Mouse (Mus musculus) hindbrain, embryonic 16.5 days (tissue): ENCODE measurements at regions not wholly inside any gene's neighbourhood (a gene's known extent, or its start where the extent isn't known, plus 50 kb on each side); places are given as distances from the start of the nearest gene placed in this dataset.
"Not testable (repeated sequence)": the region's sequence is repeated elsewhere in the genome, so short reads cannot be mapped to it uniquely, and the experiment has no call there.

Experiments
- ATAC-seq: fragments of 200-750 bp; cut with Nextera tagmentation; 2 replicates; pipeline ENCODE4 v1.8.0; 2017; ENCODE audit warnings: moderate TSS enrichment, moderate library complexity
- H3K27ac ChIP-seq: fragments of 300-500 bp; sonication (generic); 2 replicates; pipeline ENCODE4 v1.5.1; 2014; ENCODE audit warnings: low read depth, mild to moderate bottlenecking, control low read depth, low read length, moderate library complexity
- H3K27me3 ChIP-seq: fragments of 300-500 bp; sonication (generic); replicated peaks from 2 replicates; pipeline ENCODE4 v1.6.1; 2014; ENCODE audit warnings: low read length; ENCODE audit not compliant: control insufficient read depth, insufficient read depth
- H3K36me3 ChIP-seq: fragments of 300-500 bp; sonication (generic); 2 replicates; pipeline ENCODE4 v1.6.1; 2014; ENCODE audit warnings: mild to moderate bottlenecking, low read length, moderate library complexity, mixed read lengths; ENCODE audit not compliant: control insufficient read depth, insufficient read depth
- H3K4me1 ChIP-seq: fragments of 300-500 bp; sonication (generic); 2 replicates; pipeline ENCODE4 v1.6.1; 2014; ENCODE audit warnings: low read depth, low read length; ENCODE audit not compliant: control insufficient read depth, insufficient read depth
- H3K4me2 ChIP-seq: fragments of 300-500 bp; sonication (generic); 2 replicates; pipeline ENCODE4 v1.6.1; 2014; ENCODE audit warnings: mild to moderate bottlenecking, low read length, control low read depth, moderate library complexity
- H3K4me3 ChIP-seq: fragments of 300-500 bp; sonication (generic); 2 replicates; pipeline ENCODE4 v1.5.1; 2014; ENCODE audit warnings: mild to moderate bottlenecking, low read length, control low read depth, moderate library complexity
- H3K9ac ChIP-seq: fragments of 300-500 bp; sonication (generic); 2 replicates; pipeline ENCODE4 v1.6.1; 2014; ENCODE audit warnings: low read depth, mild to moderate bottlenecking, control low read depth, low read length, moderate library complexity
- H3K9me3 ChIP-seq: fragments of 300-500 bp; sonication (generic); 2 replicates; pipeline ENCODE4 v1.6.1; 2014; ENCODE audit warnings: mild to moderate bottlenecking, low read length, moderate library complexity; ENCODE audit not compliant: control insufficient read depth
- WGBS: fragments of 180-500 bp; shearing (Covaris S2); extraction: QIAGEN DNeasy Blood & Tissue Kit; methylation state at CpG from one replicate; pipeline ENCODE4 v1.1.7; 2014; 5-methylcytosine and 5-hydroxymethylcytosine counted together

- ATAC-seq = no peak
- 92% methylated on average over 1 of the region's 1 CpGs for WGBS
These were observed 733.1 kb downstream of the Rab28 start for GRCm38 (mm10) chr5:40974892-40975291.

GRCm38 (mm10) chr5:40952901-40953595 is 754.9 kb downstream of the Rab28 start:
- no peak overlapping the region for H3K4me3 ChIP-seq
- no peaks in the 10 kb centered on the region for H3K4me1 ChIP-seq
- no peaks in the 10 kb centered on the region for H3K36me3 ChIP-seq
- H3K4me2 ChIP-seq = no peak overlapping the region
- no peak overlapping the region for H3K27ac ChIP-seq
- ATAC-seq = peak; percentile 97
- no peaks in the 10 kb centered on the region for H3K9me3 ChIP-seq
- no peak overlapping the region for H3K9ac ChIP-seq
- 2% methylated on average over 4 of the region's 4 CpGs for WGBS
- H3K27me3 ChIP-seq = no peaks in the 10 kb centered on the region

More at GRCm38 (mm10) chr5:40974892-40975291, 733.1 kb downstream of the Rab28 start:
- no peaks in the 10 kb centered on the region for H3K27me3 ChIP-seq
- H3K27ac ChIP-seq = no peak overlapping the region
- H3K4me1 ChIP-seq = no peaks in the 10 kb centered on the region
- no peaks in the 10 kb centered on the region for H3K36me3 ChIP-seq
- no peak overlapping the region for H3K4me3 ChIP-seq
- H3K9me3 ChIP-seq = no peaks in the 10 kb centered on the region
- H3K9ac ChIP-seq = no peak overlapping the region
- no peak overlapping the region for H3K4me2 ChIP-seq

GRCm38 (mm10) chr5:40929127-40929526 is 778.8 kb downstream of the Rab28 start:
- no peaks in the 10 kb centered on the region for H3K9me3 ChIP-seq
- 80% methylated on average over 3 of the region's 3 CpGs for WGBS
- ATAC-seq = no peak
- H3K4me3 ChIP-seq = no peak overlapping the region
- H3K4me1 ChIP-seq = no peaks in the 10 kb centered on the region
- H3K27ac ChIP-seq = no peak overlapping the region
- no peak overlapping the region for H3K9ac ChIP-seq
- H3K36me3 ChIP-seq = no peaks in the 10 kb centered on the region
- no peaks in the 10 kb centered on the region for H3K27me3 ChIP-seq
- H3K4me2 ChIP-seq = no peak overlapping the region

- H3K27ac ChIP-seq = no peak overlapping the region
- H3K9me3 ChIP-seq = no peaks in the 10 kb centered on the region
- no peaks in the 10 kb centered on the region for H3K4me1 ChIP-seq
- 94% methylated on average over 2 of the region's 2 CpGs for WGBS
- no peaks in the 10 kb centered on the region for H3K27me3 ChIP-seq
- H3K4me3 ChIP-seq = no peak overlapping the region
- H3K9ac ChIP-seq = no peak overlapping the region
- ATAC-seq = no peak
- H3K36me3 ChIP-seq = no peaks in the 10 kb centered on the region
- no peak overlapping the region for H3K4me2 ChIP-seq
These were observed 787.0 kb downstream of the Rab28 start for GRCm38 (mm10) chr5:40920920-40921319.

- Histone ChIP-seq H3K4me3 (no peak overlapping the region), H3K9me3 (no peaks in the 10 kb centered on the region), H3K4me1 (no peaks in the 10 kb centered on the region), H3K27me3 (no peaks in the 10 kb centered on the region), H3K36me3 (no peaks in the 10 kb centered on the region), H3K27ac (no peak overlapping the region), H3K9ac (no peak overlapping the region), H3K4me2 (no peak overlapping the region)
- ATAC-seq = no peak
- WGBS = 75% methylated on average over 3 of the region's 3 CpGs
These were observed 799.2 kb downstream of the Rab28 start for GRCm38 (mm10) chr5:40908803-40909202.

- Histone ChIP-seq H3K9me3 (no peaks in the 10 kb centered on the region), H3K9ac (no peak overlapping the region), H3K4me2 (no peak overlapping the region), H3K27ac (no peak overlapping the region), H3K36me3 (no peaks in the 10 kb centered on the region), H3K27me3 (no peaks in the 10 kb centered on the region), H3K4me3 (no peak overlapping the region), H3K4me1 (no peaks in the 10 kb centered on the region)
- no peak for ATAC-seq
- 88% methylated on average over 1 of the region's 1 CpGs for WGBS
These were observed 806.2 kb downstream of the Rab28 start for GRCm38 (mm10) chr5:40901742-40902141.

- ATAC-seq = no peak
- Histone ChIP-seq H3K36me3 (no peaks in the 10 kb centered on the region), H3K4me3 (no peak overlapping the region), H3K4me2 (no peak overlapping the region), H3K9me3 (no peaks in the 10 kb centered on the region), H3K27ac (no peak overlapping the region), H3K9ac (no peak overlapping the region), H3K4me1 (no peaks in the 10 kb centered on the region), H3K27me3 (no peaks in the 10 kb centered on the region)
- 63% methylated on average over 5 of the region's 5 CpGs for WGBS
These were observed 825.1 kb downstream of the Rab28 start for GRCm38 (mm10) chr5:40882886-40883285.

- 66% methylated on average over 3 of the region's 3 CpGs for WGBS
- no peak overlapping the region for H3K4me3 ChIP-seq
- no peaks in the 10 kb centered on the region for H3K36me3 ChIP-seq
- H3K9ac ChIP-seq = no peak overlapping the region
- no peak overlapping the region for H3K4me2 ChIP-seq
- no peaks in the 10 kb centered on the region for H3K27me3 ChIP-seq
- no peaks in the 10 kb centered on the region for H3K9me3 ChIP-seq
- no peaks in the 10 kb centered on the region for H3K4me1 ChIP-seq
- ATAC-seq = no peak
- H3K27ac ChIP-seq = no peak overlapping the region
These were observed 830.2 kb downstream of the Rab28 start for GRCm38 (mm10) chr5:40877756-40878155.

- H3K9ac ChIP-seq, ATAC-seq, H3K27ac ChIP-seq, H3K36me3 ChIP-seq, H3K9me3 ChIP-seq, H3K4me3 ChIP-seq, H3K4me2 ChIP-seq, H3K4me1 ChIP-seq, H3K27me3 ChIP-seq: not testable (repeated sequence)
- WGBS = 95% methylated on average over 7 of the region's 7 CpGs
These were observed 845.6 kb downstream of the Rab28 start for GRCm38 (mm10) chr5:40862349-40862748.
